Mouse (Mus musculus): ENCODE measurements around the gene Ciita. TPM values are rescaled to one million over a fixed set of nuclear protein-coding genes. Genes with fewer than 3 reads are reported as not detected.

The Ciita gene
- polyA plus RNA-seq, 1 experiment, result 0.11 TPM

DNA sequence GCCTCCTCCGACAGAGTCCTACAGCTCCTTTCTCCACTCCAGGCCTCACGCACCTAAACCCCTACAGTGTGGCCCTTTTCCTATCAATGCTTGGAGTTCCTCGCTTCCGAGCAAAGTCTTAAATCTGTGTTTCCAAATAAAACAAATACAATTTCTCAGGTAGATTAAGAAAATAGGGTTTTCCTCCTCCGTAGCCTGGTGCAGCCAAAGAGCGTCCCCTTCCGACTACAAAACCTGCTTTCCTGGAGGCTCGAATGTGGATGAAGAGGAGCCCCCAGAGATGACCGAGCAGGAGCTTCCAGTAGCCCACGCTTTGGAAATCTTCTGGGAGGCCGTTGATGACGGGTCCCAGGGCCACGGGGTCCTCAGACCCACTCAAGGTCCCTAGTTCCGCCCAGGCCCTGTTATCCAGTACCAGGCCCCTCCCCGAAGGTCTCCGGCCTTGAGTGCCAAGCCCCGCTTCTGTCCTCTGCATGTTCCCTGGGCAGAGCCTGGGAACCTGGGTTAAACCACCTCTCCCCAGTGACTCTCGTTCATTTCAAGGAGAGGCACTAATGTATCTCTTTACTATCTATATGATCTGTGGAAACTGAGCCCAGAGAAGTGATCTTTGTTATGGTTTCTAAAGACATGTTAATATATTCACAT lies 10.8 kb downstream of the Ciita start:
- H3K4me3 ChIP-seq (replicated peaks; ENCODE audit: insufficient read depth, low read depth, low read length), result no peak overlapping the region
- DNase-seq, result no peak
- no peak for TF ChIP-seq CTCF (IDR thresholded peaks at IDR 0.05; ENCODE audit: borderline replicate concordance, insufficient read depth, low read depth, low read length)
- no peak for TF ChIP-seq POLR2A (IDR thresholded peaks at IDR 0.05; ENCODE audit: borderline replicate concordance, insufficient read depth, low read length)
- H3K27ac ChIP-seq (ENCODE audit: insufficient read depth, low read length), result no peak overlapping the region
- WGBS, result 89% methylated on average over 18 of the region's 18 CpGs
- no peaks in the 10 kb centered on the region for H3K4me1 ChIP-seq (ENCODE audit: control insufficient read depth, insufficient read depth, low read length)
- no peaks in the 10 kb centered on the region for H3K27me3 ChIP-seq (ENCODE audit: control insufficient read depth, insufficient read depth, low read length)

DNA sequence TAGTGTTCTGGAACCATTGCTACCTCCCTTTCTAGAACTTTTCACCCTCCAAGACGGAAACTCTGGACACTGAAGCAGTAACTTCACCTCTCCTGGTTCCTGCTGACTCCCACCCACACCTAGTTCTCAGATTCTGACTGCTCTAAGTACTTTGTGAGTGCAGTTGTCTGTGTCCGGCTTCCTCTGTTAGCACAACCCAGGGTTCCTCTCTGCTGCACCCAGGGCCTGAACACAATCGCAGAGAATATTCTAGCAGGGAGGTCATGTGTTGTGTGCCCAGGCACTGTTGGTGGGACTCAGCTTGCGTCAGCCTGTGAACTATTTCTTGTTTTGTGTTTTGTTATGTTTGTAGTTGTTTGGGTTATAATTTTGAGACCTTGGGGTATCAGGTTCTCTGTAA lies 11.9 kb downstream of the Ciita start:
- DNase-seq, result no peak
- WGBS, result 87% methylated on average over 4 of the region's 4 CpGs
- Histone ChIP-seq H3K4me1 (ENCODE audit: control insufficient read depth, insufficient read depth, low read length) (no peaks in the 10 kb centered on the region), H3K4me3 (replicated peaks; ENCODE audit: insufficient read depth, low read depth, low read length) (no peak overlapping the region), H3K27ac (ENCODE audit: insufficient read depth, low read length) (no peak overlapping the region), H3K27me3 (ENCODE audit: control insufficient read depth, insufficient read depth, low read length) (no peaks in the 10 kb centered on the region)
- TF ChIP-seq CTCF (IDR thresholded peaks at IDR 0.05; ENCODE audit: borderline replicate concordance, insufficient read depth, low read depth, low read length) (no peak), POLR2A (IDR thresholded peaks at IDR 0.05; ENCODE audit: borderline replicate concordance, insufficient read depth, low read length) (no peak)

DNA sequence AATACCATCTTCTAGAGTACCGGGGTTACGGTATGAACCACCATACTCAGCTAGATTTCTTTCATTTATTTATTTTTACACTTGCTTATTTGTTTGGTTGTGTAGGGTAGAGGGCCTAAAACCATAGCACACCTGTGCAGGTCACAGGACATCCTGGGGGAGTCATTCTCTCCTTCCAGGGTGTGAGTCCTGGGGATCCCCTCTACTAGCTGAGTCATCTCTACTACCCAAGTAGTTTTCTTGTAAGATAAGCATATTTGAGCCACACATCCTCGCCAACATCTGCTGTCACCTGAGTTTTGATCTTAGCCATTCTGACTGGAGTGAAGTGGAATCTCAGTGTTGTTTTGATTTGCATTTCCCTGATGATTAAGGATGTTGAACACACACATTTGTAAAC lies 12.7 kb downstream of the Ciita start:
- TF ChIP-seq CTCF (IDR thresholded peaks at IDR 0.05; ENCODE audit: borderline replicate concordance, insufficient read depth, low read depth, low read length) (no peak), POLR2A (IDR thresholded peaks at IDR 0.05; ENCODE audit: borderline replicate concordance, insufficient read depth, low read length) (no peak)

DNA sequence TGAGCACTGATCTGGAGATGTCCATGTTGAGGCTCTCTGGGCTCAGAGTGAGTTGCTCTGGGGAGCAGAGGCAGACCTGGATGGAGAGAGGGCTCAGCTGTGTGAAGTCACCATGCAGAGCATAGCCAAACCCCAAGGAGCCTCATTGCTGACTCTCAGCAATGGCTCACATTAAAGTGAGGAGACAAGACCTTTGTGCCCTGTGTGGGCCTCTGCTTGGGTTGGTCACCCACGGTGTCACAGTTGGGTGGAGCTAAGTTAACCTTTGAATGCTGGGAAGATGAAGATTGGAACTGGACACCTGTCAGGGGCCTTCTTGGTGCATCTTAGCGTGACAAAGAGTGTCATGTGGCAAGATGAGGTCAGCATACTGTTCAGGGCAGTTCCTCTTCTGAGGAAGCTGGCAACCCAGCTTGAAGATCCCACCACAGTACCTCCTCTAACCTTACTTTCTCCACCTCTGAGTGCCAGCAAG lies 16.0 kb downstream of the Ciita start:
- no peak for TF ChIP-seq POLR2A (IDR thresholded peaks at IDR 0.05; ENCODE audit: borderline replicate concordance, insufficient read depth, low read length)
- no peak for TF ChIP-seq CTCF (IDR thresholded peaks at IDR 0.05; ENCODE audit: borderline replicate concordance, insufficient read depth, low read depth, low read length)
- Histone ChIP-seq H3K27ac (ENCODE audit: insufficient read depth, low read length) (no peak overlapping the region), H3K4me3 (replicated peaks; ENCODE audit: insufficient read depth, low read depth, low read length) (no peak overlapping the region), H3K4me1 (ENCODE audit: control insufficient read depth, insufficient read depth, low read length) (no peaks in the 10 kb centered on the region), H3K27me3 (ENCODE audit: control insufficient read depth, insufficient read depth, low read length) (no peaks in the 10 kb centered on the region)
- no peak for DNase-seq
- 53% methylated on average over 2 of the region's 2 CpGs for WGBS

More for the DNA sequence above, 12.7 kb downstream of the Ciita start:
- H3K27ac ChIP-seq (ENCODE audit: insufficient read depth, low read length), result no peak overlapping the region
- no peaks in the 10 kb centered on the region for H3K4me1 ChIP-seq (ENCODE audit: control insufficient read depth, insufficient read depth, low read length)
- 91% methylated on average over 3 of the region's 3 CpGs for WGBS
- no peak overlapping the region for H3K4me3 ChIP-seq (replicated peaks; ENCODE audit: insufficient read depth, low read depth, low read length)
- H3K27me3 ChIP-seq (ENCODE audit: control insufficient read depth, insufficient read depth, low read length), result no peaks in the 10 kb centered on the region
- DNase-seq, result no peak

DNA sequence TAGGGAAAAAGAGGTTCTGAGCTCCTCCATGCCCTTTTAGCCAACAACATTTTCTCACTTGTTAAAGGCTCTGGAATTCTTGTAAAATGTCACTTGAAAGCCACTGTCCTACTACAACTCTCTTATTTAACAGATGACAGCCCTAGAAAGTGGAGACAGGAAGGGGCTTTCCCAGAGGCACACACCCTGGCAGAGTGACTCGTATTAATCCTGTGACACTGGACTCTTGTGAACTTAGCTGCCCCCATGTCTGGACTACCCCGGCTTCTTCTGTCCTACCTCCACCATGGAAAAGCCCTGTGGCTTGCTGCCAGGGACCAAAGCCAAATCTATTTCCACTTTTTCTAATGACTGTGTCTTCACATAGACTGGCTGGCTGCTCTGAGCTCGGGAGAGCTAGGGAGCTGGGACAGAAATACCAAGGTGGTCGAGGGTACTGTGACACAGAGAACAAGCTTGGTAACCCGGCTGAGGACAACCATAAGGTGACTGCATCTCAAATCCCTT lies 18.3 kb downstream of the Ciita start:
- no peaks in the 10 kb centered on the region for H3K4me1 ChIP-seq (ENCODE audit: control insufficient read depth, insufficient read depth, low read length)
- no peak overlapping the region for H3K27ac ChIP-seq (ENCODE audit: insufficient read depth, low read length)
- TF ChIP-seq CTCF (IDR thresholded peaks at IDR 0.05; ENCODE audit: borderline replicate concordance, insufficient read depth, low read depth, low read length) (no peak), POLR2A (IDR thresholded peaks at IDR 0.05; ENCODE audit: borderline replicate concordance, insufficient read depth, low read length) (no peak)
- no peak for DNase-seq
- H3K4me3 ChIP-seq (replicated peaks; ENCODE audit: insufficient read depth, low read depth, low read length), result no peak overlapping the region
- no peaks in the 10 kb centered on the region for H3K27me3 ChIP-seq (ENCODE audit: control insufficient read depth, insufficient read depth, low read length)
- WGBS, result 21% methylated on average over 5 of the region's 5 CpGs

DNA sequence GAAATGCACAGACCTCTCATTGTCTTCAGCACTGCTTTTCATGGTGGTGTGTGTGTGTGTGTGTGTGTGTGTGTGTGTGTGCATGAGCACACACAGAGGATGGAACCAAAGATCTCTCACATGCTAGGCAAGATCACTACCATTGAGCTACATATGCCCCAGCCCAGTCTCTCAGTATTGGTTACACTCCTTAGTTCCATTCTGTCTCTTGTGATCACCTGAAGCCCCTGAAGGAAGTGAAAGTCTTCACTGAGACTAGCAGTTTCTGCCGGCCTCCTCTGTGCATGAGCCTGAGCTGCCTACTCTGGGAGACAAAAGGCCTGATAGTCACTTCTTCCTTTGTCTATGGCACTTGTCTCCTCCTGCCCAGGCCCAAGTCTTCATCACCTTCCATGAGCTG lies 19.3 kb downstream of the Ciita start:
- Histone ChIP-seq H3K4me1 (ENCODE audit: control insufficient read depth, insufficient read depth, low read length) (no peaks in the 10 kb centered on the region), H3K4me3 (replicated peaks; ENCODE audit: insufficient read depth, low read depth, low read length) (no peak overlapping the region), H3K27me3 (ENCODE audit: control insufficient read depth, insufficient read depth, low read length) (no peaks in the 10 kb centered on the region), H3K27ac (ENCODE audit: insufficient read depth, low read length) (no peak overlapping the region)
- WGBS, result 78% methylated on average over 1 of the region's 1 CpGs
- TF ChIP-seq CTCF (IDR thresholded peaks at IDR 0.05; ENCODE audit: borderline replicate concordance, insufficient read depth, low read depth, low read length), result no peak
- no peak for TF ChIP-seq POLR2A (IDR thresholded peaks at IDR 0.05; ENCODE audit: borderline replicate concordance, insufficient read depth, low read length)
- DNase-seq, result no peak

DNA sequence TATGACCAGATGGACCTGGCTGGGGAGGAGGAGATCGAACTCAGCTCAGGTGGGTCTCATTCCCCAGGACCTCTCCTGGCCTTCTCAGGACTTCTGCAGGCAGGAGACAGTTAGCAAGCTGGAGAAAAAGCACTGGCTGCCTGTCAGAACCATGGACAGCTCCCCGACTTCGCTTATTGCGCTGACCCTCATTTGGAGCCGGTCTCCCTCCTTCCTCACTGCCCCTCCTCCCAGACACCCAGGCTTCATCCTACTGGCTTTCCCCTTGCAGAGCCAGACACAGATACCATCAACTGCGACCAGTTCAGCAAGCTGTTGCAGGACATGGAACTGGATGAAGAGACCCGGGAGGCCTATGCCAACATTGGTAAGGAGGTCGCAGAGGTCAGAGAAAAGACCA lies 22.0 kb downstream of the Ciita start:
- no peak for DNase-seq
- Histone ChIP-seq H3K27me3 (ENCODE audit: control insufficient read depth, insufficient read depth, low read length) (no peaks in the 10 kb centered on the region), H3K27ac (ENCODE audit: insufficient read depth, low read length) (no peak overlapping the region), H3K4me3 (replicated peaks; ENCODE audit: insufficient read depth, low read depth, low read length) (no peak overlapping the region), H3K4me1 (ENCODE audit: control insufficient read depth, insufficient read depth, low read length) (no peaks in the 10 kb centered on the region)
- WGBS, result 41% methylated on average over 8 of the region's 8 CpGs
- TF ChIP-seq POLR2A (IDR thresholded peaks at IDR 0.05; ENCODE audit: borderline replicate concordance, insufficient read depth, low read length), result no peak
- no peak for TF ChIP-seq CTCF (IDR thresholded peaks at IDR 0.05; ENCODE audit: borderline replicate concordance, insufficient read depth, low read depth, low read length)

DNA sequence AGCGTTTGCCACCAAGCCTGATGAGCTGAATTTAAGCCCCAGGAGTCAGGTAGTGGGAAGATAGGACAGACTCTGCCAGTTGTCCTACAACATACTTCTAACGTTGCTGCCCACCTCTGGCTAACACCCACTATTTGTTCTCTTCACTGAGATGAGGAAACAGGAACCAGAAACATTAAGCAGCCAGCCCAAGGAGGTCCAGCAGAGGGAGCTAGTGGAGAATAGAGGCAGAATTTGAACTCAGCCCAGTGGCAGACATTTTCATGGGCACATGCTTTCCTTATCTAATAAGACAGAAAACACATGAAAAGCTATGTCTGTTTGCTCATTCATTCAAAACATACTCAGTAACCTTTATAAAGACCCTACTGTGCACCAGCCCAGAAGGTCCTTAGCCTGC lies 23.2 kb downstream of the Ciita start:
- Histone ChIP-seq H3K4me1 (ENCODE audit: control insufficient read depth, insufficient read depth, low read length) (no peaks in the 10 kb centered on the region), H3K4me3 (replicated peaks; ENCODE audit: insufficient read depth, low read depth, low read length) (no peak overlapping the region), H3K27me3 (ENCODE audit: control insufficient read depth, insufficient read depth, low read length) (no peaks in the 10 kb centered on the region), H3K27ac (ENCODE audit: insufficient read depth, low read length) (no peak overlapping the region)
- no peak for DNase-seq
- TF ChIP-seq CTCF (IDR thresholded peaks at IDR 0.05; ENCODE audit: borderline replicate concordance, insufficient read depth, low read depth, low read length) (no peak), POLR2A (IDR thresholded peaks at IDR 0.05; ENCODE audit: borderline replicate concordance, insufficient read depth, low read length) (no peak)
- 71% methylated on average over 2 of the region's 2 CpGs for WGBS
